Mouse (Mus musculus) adrenal gland, adult 18-20 months (tissue): ENCODE measurements at regions not wholly inside any gene's neighbourhood (a gene's known extent, or its start where the extent isn't known, plus 50 kb on each side); places are given as distances from the start of the nearest gene placed in this dataset.
"Not testable (repeated sequence)": the region's sequence is repeated elsewhere in the genome, so short reads cannot be mapped to it uniquely, and the experiment has no call there.

Experiments used
- DNase-seq, 2 experiments: peaks; one replicate each; pipeline ENCODE4 v3.0.0; 2021 to 2022; ENCODE audit warnings: low spot score in 2 of 2

DNA sequence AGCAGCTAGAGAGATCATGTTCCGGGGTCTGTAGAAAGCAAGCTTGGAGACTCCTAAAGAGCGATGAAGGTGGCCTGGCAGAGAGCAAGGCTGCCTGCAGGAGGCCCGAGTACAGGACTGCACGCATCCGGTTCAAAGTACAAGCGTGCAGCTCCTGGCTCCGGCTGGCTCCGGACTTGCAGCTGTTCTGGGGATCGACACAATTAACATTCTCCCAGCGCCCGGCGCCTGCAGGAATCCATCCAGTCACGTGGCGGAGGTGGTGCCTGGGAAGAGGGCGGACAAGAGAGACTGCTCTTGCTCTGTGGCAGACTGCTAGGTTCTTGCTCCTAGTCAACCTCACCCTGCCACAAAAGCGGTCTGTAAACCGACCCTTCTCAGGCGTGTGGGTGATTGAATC is 86.9 kb downstream of the Bdh1 start:
- DNase-seq, result peak; percentile 50

DNA sequence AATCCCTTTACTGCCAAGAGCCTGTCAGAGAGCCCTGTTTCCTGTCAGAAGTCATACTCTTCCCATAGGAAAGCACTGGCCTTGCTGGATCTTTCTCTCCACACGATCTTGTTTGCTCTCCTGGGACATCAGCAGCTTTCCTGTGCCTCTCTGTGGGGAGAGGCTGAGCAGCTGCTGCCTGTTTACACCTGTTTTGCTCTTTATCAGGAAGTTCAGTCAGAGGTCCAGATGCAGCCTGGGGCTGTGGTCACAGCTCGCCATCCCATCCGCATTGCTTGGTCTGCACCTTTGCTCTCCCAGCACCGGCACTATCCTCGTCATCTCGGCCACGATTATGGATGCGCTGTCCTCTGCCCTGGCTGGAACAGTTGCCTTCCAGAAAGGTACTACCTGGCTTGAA is 88.0 kb downstream of the Bdh1 start:
- DNase-seq, result no peak

DNA sequence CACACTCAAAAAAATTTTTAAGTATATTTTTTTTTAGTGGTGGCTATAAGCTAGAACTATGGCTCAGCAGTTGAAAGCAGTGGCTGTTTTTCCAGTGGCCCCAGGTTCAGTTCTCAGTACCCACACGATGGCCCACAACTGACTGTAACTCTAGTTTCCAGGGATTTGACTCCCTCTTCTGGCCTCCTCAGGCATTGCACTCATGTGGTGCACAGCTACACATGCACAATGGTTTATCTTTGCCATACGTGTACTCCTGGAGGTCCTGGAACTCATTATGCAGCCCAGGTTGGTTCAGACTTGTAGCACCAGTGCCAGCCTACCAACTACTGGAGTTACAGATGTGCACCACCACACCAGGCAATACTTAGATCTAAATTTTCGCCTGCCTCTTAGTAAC is 96.7 kb downstream of the Bdh1 start:
- DNase-seq, result no peak

DNA sequence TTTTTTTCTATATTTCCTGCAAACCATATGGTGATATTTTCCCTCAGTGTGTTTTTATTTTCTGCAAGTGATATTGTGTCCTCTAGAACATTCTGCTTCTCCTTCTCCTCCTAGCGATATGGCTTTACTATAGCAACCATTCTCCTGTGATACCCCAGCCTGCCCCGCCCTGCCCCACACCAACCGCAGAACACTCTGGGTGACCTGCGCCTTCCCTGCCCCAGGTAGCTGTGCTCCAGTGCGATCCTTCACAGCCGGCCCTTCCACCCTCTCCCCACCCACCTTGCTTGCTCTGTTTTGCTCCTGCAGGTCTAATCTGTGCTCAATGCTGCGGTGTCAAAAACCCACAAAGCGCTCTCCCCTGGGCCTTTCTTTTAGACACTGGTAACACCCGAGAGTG is 98.0 kb downstream of the Bdh1 start:
- DNase-seq, result no peak

DNA sequence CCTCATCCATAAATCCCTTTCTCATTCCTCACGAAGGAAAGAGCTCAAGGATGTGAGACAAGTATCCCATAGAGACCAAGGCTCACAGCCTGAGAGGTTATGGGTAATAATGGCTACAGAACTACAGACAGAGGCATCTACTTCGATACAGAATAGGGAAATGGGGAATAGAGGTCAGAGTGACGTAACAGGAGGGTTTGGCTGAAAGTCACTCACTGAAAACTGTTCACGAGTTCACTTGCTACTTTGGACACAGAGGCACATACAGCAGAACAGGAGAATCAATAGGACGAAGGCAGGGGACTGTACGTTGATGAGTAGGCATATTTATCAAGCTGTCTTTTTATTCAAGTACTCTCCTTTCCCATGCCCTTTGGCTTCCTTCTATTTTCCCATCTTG is 99.7 kb downstream of the Bdh1 start:
- no peak for DNase-seq

DNA sequence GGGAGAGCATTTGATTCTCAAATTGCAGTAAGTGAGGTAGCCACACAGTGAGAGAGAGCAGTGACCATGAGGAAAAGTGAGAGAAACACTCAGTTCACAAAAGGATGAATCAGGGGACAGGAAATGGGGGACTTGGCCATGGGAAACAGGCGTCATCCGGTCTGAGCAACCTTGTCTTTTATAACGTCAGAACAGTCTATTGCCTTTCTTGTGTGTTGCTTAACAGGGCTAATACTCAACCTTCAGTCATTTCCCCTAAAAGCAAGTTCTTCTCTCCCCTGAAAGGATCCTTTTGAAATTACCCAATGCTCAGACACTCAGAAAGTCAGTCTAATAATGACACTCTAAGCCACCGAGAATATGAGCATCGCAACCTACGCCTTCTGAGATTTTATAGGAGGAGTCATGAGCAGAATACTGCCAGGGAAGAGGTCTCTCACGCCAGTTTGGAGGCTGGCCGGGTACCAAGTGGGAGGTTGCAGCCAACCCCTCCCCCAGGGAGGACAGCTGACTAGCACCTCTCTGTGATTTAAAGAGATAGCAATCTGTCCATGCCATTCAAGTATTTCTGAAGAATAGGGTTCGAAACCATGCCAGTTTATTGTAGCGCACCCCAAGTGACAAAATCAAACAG is 104.7 kb downstream of the Bdh1 start:
- peak; percentile 56 to 57 for DNase-seq

DNA sequence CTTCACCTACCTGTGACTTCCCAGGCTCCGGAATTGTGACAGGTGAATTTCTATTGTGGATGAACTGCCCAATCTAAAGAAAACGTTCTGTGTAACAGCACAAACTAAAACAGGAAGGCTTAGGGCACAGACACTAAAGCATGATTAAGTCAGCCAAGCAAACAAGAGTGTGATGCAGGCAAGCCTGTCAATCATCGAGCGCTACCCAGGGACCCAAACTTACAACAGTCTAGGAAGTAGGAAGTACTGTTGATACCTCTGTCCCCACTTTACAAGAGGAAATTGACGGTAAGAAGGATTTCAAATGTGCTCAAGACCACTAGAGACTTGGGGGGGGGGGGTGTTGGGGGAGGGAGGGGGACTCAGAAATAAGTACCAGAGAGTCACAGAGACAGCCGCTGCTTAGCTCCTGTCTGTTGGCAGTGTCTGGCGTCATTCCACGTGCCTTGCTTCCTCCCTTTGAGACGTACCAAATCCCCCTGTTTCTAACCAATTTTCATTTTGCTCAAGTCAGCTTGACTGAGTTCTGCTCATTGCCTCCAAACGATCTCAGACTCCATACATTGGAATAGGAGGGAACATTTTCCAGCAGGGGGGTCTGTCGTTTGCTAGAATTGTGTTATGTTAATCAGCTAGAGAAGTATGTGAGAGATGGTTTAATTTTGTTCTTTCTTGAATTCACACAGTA is 106.7 kb downstream of the Bdh1 start:
- DNase-seq, result no peak

DNA sequence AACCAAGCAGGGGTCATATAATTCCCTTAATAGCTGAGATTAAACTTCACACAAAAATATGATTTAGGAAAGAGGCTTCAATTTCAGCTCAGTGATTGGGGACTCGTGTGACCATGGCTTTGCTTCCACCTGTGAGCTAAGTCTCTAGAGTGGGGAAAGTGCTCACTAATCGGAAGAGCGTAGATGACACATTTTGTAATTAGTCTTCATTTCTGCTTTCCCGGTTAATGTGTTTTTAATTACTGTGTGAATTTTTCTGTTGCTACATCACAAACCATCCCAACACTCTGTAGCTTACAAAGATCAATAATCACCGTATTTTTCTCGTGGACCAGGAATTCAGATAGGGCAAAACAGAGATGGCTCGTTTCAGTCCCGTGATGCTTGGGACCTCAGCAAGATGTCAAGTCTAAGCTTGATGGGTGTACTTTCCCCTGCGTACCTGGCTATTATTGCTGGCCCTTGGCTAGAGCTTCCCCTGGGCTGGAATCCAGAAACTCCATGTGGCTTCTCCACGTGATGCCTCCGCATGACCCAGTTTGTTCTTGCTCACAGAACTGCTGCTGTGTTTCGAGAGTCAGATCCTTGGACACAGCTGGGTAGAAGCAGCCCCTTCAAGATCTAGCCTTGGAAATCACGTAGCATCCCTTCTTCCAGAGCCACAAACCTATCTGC is 107.3 kb downstream of the Bdh1 start:
- no peak for DNase-seq

DNA sequence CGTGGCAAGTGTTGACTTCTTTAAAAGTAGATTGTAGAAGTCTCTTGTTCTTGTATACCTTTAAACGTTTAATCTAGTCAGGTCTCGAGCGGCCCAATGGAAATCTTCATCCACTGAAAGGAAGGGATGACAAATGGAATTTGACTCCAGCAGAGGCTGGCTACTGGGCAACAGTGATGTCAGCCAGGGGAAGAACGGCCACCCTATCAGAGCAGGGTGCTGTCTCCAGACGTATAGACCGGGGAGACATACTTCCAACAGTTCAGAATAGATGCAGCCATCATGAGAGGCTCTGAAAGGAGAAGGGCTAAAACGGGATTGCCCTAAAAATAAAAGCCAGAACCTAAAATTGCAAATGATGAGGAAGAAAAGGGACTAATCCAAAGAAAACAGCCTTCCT is 108.0 kb downstream of the Bdh1 start:
- DNase-seq, result no peak

DNA sequence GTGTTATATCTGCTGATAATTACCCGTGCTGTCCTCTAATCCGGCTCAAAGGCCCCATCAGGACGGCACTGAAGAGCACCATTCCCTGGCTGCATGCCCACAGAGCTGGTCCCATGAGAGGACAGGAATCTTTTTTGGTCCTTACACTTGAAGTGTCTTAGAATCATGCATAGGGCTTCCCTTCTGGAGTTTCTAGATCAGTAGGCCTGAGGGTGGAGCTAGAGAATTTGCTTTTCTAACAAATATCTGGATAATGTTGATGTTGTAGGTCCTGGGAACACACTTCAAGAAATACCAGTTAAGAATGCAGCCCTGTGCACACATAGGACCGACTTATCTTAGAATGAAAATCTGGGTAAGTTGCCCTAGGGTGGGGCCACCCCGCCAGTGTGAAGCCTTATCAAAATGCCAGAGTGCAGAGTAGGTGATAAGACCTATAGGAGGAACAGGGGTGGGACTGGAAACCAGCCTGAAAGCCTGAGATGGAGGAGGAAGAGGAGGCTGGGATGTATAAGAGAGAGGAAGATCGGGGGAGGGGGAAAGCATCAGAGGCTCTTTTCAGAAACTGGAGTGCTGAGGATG is 111.2 kb downstream of the Bdh1 start:
- DNase-seq, result no peak

DNA sequence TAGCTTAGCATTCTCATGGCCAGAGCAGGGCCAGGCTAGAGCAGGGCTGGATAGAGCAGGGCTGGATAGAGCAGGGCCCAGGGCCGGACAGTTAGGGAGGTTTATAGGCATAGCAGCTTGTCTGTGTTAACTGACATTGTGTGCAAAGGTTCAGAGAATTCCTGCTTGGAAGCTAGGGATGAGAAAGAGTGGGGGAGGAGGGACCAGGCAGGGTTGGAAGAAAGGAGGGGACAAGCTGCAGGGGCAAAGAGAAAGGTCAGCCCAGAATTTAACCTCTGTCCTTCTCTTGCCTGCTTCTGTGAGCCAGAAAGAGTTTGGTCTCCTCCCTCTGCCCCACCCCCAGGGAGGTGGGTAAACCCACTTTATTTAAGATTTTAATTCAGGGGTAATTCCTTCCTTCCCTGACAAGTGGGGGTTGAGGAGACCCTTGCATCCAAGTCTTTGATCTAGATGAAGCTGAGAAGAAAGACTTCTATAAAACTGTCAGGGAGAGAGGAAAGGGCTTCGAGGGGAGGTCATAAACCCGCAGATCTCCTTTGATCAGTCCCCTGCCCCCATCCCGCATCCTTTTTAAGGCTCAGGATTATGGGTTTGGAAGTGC is 112.9 kb downstream of the Bdh1 start:
- no peak for DNase-seq

DNA sequence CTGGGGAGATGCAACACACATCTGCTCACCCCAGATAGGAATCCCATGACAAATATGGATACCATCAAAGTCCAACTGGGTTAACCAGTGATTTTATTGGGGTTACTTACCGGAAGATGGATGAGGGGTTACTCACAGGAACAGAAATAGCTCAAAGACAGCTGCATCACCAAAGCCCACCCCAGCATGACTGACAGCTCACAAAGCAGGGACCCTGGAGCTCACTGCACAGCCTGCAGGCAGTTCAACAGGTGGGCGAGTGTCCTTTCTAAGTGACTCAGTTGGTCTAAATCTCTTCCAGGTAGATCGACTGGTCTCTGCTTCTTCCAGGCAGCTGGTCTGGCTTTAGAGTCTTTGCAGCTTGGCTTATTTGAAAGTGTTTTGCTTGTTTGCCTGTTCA is 114.2 kb downstream of the Bdh1 start:
- DNase-seq, result no peak

DNA sequence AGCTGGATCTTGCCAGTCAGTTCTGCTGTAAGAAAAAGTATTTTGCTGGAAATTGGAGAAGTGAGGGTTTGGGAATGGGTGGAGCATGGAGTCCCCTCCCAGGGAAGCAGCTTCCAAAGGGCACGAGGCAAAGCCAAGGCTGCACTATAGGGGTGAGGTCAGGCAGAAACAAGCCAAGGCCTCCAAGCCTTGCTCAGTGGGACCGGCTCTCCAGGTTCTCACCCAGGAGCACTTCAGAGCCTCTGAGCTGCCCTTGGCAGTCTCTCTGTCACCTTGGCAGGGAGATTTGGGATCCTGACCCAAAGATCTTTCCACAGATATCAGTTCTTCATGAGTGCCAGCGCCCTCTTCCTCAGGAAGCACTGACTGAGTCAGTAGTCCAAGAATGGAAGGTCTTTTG is 116.5 kb downstream of the Bdh1 start:
- DNase-seq, result peak in 1 of 2 experiments; percentile 43

DNA sequence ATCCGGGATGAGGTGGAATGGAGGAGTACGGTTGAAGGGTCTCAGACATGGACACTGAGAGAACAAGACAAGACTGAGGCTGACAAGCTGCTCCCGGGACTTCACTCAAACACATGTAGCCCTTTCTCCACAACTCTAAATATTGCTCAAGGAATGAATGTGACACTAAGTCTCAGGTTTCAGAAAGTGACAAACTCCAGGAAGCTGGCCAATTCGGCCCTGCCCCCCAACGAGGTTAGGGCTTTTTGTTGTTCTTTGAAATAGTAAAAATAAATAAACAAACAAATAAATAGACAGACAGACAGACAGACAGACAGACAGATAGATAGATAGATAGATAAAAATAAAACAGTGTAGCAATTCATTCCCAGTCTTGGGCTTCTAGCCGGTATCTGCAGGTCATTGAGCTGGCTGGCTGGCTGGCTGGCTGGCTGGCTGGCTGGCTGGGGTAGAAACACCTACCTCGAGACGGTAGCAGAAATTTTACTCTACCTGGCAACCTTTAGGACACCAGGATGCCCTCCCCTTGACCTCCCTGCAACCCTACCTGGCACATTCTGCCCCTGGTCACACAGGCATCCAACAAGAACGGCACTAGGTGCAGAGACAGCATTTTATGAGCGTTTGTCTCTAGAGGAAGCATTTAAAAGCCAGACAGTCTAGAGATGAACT is 119.6 kb upstream of the Dlg1 start:
- DNase-seq, result no peak

DNA sequence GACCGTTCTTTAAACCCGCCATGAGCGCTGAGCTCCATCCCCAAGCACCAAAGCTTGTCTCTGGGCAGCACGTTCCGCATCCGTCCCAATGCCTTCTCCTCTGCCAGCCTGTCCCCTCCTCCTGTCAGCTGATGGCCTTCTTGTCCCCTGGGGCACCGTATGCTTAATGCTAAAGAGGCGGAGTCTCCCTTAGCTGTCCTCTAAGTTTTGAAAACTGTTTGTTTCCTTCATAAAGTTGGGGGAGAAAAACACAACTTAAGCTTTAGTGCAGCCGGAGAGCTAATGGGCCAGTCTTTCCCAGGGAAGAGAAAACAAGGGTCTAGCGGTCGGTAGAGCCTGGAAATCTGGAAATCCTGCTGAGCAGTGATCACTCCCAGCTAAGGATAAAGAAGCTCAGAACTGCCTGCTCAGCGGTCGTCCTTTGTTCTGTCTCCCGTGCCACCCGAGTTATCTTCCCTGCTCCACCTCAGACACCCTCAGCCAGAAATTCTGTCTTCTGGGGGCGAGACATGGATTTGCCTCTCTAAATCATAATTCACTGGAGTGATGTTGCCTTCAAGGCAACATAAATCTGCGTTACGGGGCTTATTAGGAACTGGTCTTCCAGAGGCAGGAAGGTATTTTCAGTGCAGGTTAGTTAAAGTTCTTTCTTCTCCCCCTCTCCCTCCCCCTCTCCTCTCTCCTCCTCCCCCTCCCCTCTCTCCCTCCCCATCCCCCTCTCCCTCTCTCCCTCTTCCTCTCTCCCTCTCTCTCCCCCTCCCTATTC is 117.0 kb upstream of the Dlg1 start:
- DNase-seq, result peak in 1 of 2 experiments; percentile 20

DNA sequence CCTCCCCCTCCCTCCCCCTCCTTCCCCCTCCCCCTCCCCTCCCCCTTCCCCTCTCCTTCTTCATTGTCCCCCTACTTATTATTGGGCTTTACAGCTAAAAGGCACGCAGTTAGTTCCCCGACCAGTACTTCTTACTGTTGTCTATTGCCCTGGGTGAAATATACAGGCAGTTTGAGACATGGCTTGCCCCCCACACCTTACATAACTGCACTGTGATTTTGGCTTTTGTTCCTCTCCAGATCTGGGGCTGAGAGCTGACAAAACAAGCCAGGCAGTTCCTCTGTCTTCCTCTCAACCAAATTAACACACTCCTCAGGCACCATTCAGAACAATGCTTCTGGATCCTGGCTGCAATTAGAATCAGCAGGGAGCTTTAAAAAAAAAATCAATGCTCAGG is 116.4 kb upstream of the Dlg1 start:
- no peak for DNase-seq

DNA sequence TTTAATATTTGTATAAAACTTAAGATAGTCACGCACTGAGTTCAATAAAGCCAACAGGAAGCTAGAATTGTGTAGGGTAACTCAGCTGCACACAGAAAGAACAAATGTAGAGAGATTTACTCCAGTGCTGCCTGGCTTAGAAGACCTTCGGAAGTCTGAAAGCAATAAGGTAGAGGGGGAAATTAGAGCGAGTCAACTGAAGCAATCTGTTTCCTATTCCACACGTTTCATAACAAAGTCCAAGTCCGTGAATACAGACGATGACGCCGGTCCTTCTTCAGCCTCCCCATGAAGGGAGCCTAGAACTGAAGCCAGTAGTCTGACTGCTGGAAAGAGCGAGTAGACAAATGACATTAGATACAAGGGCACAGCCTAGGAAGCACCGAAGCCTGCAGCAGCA is 115.9 kb upstream of the Dlg1 start:
- no peak for DNase-seq

DNA sequence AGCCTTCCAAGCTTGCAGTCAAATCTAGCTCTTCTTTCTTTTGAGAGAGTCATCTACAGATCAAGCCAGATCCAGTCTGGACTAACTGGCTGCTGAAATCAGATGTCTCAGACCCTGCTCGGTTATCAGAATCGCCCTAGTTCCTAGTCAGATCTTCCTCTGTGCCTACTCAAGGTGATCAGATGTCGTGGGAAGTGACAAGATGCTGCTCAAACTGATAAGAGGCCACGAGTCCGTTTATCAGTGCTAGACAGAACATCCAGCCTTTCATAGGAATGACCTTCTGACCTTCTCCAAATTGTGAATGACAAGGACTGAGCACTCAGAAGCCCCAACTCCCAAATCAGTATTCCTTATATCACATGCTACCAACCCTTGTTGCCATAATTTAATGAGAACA is 113.3 kb upstream of the Dlg1 start:
- no peak for DNase-seq

DNA sequence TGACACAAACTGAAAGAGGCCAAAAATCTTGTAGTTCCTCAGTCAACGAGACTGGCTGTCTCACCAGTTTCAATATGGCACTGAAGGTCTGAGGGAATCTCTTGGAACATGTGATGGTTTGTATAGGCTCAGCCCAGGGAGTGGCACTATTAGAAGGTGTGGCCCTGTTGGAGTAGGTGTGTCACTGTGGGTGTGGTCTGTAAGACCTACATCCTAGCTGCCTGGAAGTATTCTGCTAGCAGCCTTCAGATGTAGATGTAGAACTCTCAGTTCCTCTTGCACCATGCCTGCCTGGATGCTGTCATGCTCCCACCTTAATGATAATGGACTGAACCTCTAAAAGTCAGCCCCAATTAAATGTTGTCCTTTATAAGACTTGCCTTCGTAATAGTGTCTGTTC is 112.7 kb upstream of the Dlg1 start:
- not testable (repeated sequence) for DNase-seq

DNA sequence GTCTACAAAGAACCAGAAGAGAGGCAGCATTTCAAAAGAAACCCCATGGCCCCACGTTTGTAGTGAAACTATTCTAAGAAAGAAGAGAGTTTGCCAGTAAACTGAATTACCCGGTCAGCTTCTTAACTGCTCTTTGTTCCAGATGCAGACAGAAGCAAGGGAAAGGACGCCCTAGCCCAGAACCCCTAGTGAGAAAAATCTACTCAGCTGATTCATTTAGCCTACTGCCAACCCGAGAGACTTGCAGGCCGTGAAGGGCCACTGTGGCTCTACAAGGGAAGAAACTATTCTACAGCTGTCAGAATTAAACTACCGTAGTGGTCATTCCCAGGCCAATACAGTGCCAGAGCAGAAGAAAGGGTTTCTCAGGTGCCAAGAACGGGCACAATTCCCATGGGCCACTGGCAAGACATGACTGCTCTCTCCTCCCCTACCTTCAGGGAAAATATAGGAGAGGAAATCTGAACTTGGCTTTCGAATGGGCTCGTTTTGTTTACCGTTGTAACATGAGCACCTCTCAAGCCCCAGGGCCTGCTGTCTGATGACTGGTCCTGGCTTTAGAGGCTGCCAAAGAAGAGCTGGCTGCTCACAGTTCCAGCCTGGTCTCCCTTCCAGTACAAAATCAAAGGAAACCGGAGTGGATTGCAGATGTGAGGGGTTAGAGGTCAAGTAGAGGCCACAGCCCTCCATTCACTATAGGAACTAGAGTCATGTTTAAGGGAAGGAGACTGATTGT is 111.7 kb upstream of the Dlg1 start:
- no peak for DNase-seq
